Mouse (Mus musculus) embryonic facial prominence, embryonic 10.5 days (tissue): ENCODE data around the gene Galnt18. TPM values are rescaled to one million over a fixed set of nuclear protein-coding genes. Genes with fewer than 3 reads are reported as not detected.

Experiments used
- DNase-seq: peaks from one replicate; pipeline ENCODE4 v3.0.0-alpha.2; 2017; ENCODE audit warnings: low spot score
- H3K27ac ChIP-seq: fragments of 300-500 bp; sonication (generic); replicated peaks from 2 replicates; pipeline ENCODE4 v1.5.1; 2016; ENCODE audit warnings: mild to moderate bottlenecking
- H3K27me3 ChIP-seq: fragments of 300-500 bp; sonication (generic); replicated peaks from 2 replicates; pipeline ENCODE4 v1.6.1; 2016; ENCODE audit warnings: low read depth, mild to moderate bottlenecking; ENCODE audit not compliant: poor library complexity, severe bottlenecking
- H3K36me3 ChIP-seq: fragments of 300-500 bp; sonication (generic); replicated peaks from 2 replicates; pipeline ENCODE4 v1.6.1; 2016; ENCODE audit warnings: mild to moderate bottlenecking, moderate library complexity
- H3K4me1 ChIP-seq: fragments of 300-500 bp; sonication (generic); 2 replicates; pipeline ENCODE4 v1.6.1; 2016
- H3K4me3 ChIP-seq: fragments of 300-500 bp; sonication (generic); 2 replicates; pipeline ENCODE4 v1.5.1; 2016; ENCODE audit warnings: mild to moderate bottlenecking, moderate library complexity
- H3K9me3 ChIP-seq: fragments of 300-500 bp; sonication (generic); 2 replicates; pipeline ENCODE4 v1.6.1; 2016; ENCODE audit warnings: mild to moderate bottlenecking
- WGBS: fragments of 180-500 bp; shearing (Covaris S2); methylation state at CpG from one replicate; pipeline ENCODE4 v1.1.7; 2016; 5-methylcytosine and 5-hydroxymethylcytosine counted together
- polyA plus RNA-seq: library from polyadenylated mRNA; unstranded; fragments of >200 nt; fragmentation: Nextera tagmentation; extraction: Ambion mirVana; gene quantifications from 2 replicates; pipeline ENCODE4 v1.2.1, GENCODE M21; 2016

The Galnt18 gene
- polyA plus RNA-seq, 1 experiment from 2014 or later: 9.9 TPM

GRCm38 (mm10) chr7:111724004-111724403, 55.8 kb downstream of the Galnt18 start:
- DNase-seq: no peak
- Histone ChIP-seq H3K36me3 (no peaks in the 10 kb centered on the region), H3K4me1 (peaks cover 15% of the 10 kb centered on the region; the same call in 1 of the 2 replicates), H3K4me3 (no peak overlapping the region), H3K9me3 (no peaks in the 10 kb centered on the region), H3K27ac (no peak overlapping the region), H3K27me3 (no peaks in the 10 kb centered on the region)
- whole genome bisulfite sequencing: 78% methylated on average over 4 of the region's 4 CpGs

- H3K9me3 ChIP-seq: no peaks in the 10 kb centered on the region
- peaks cover 11% of the 10 kb centered on the region; the same call in 1 of the 2 replicates for H3K4me1 ChIP-seq
Measured at GRCm38 (mm10) chr7:111721308-111721698, 58.5 kb downstream of the Galnt18 start.

GRCm38 (mm10) chr7:111720511-111721307, 59.1 kb downstream of the Galnt18 start:
- 79% methylated on average over 8 of the region's 8 CpGs for WGBS
- Histone ChIP-seq H3K27me3 (no peaks in the 10 kb centered on the region), H3K27ac (no peak overlapping the region; the same call in 1 of the 2 replicates), H3K9me3 (no peaks in the 10 kb centered on the region), H3K4me1 (peaks cover 11% of the 10 kb centered on the region; the same call in 1 of the 2 replicates), H3K4me3 (no peak overlapping the region), H3K36me3 (no peaks in the 10 kb centered on the region)
- DNase-seq: no peak

More at GRCm38 (mm10) chr7:111721308-111721698, 58.5 kb downstream of the Galnt18 start:
- DNase-seq: no peak
- Histone ChIP-seq H3K36me3 (no peaks in the 10 kb centered on the region), H3K4me3 (no peak overlapping the region), H3K27ac (no peak overlapping the region), H3K27me3 (no peaks in the 10 kb centered on the region)
- 81% methylated on average over 5 of the region's 5 CpGs for WGBS

- no peaks in the 10 kb centered on the region for H3K27me3 ChIP-seq
- no peak for DNase-seq
- no peaks in the 10 kb centered on the region for H3K9me3 ChIP-seq
- WGBS: 68% methylated on average over 4 of the region's 4 CpGs
- H3K27ac ChIP-seq: no peak overlapping the region
- H3K4me1 ChIP-seq: peaks cover 11% of the 10 kb centered on the region; the same call in 1 of the 2 replicates
- no peaks in the 10 kb centered on the region for H3K36me3 ChIP-seq
- no peak overlapping the region for H3K4me3 ChIP-seq
Measured at GRCm38 (mm10) chr7:111718900-111719299, 60.9 kb downstream of the Galnt18 start.

GRCm38 (mm10) chr7:111714639-111715360, 65.0 kb downstream of the Galnt18 start:
- Histone ChIP-seq H3K4me3 (no peak overlapping the region), H3K27me3 (no peaks in the 10 kb centered on the region), H3K4me1 (peaks cover under 1% of the 10 kb centered on the region; the same call in 1 of the 2 replicates), H3K36me3 (no peaks in the 10 kb centered on the region), H3K9me3 (no peaks in the 10 kb centered on the region), H3K27ac (no peak overlapping the region)
- DNase-seq: no peak
- WGBS: 82% methylated on average over 5 of the region's 5 CpGs

GRCm38 (mm10) chr7:111713828-111714600, 65.8 kb downstream of the Galnt18 start:
- no peak for DNase-seq
- Histone ChIP-seq H3K27me3 (no peaks in the 10 kb centered on the region), H3K4me3 (no peak overlapping the region), H3K9me3 (no peaks in the 10 kb centered on the region), H3K27ac (no peak overlapping the region), H3K4me1 (no peaks in the 10 kb centered on the region), H3K36me3 (no peaks in the 10 kb centered on the region)
- 78% methylated on average over 3 of the region's 3 CpGs for WGBS

- H3K27ac ChIP-seq: no peak overlapping the region
- no peak for DNase-seq
- H3K4me1 ChIP-seq: no peaks in the 10 kb centered on the region
- WGBS: 80% methylated on average over 4 of the region's 4 CpGs
- no peaks in the 10 kb centered on the region for H3K9me3 ChIP-seq
- H3K27me3 ChIP-seq: no peaks in the 10 kb centered on the region
- no peak overlapping the region for H3K4me3 ChIP-seq
- H3K36me3 ChIP-seq: no peaks in the 10 kb centered on the region
Measured at GRCm38 (mm10) chr7:111712797-111713196, 67.0 kb downstream of the Galnt18 start.

GRCm38 (mm10) chr7:111711045-111711808, 68.5 kb downstream of the Galnt18 start:
- Histone ChIP-seq H3K36me3 (no peaks in the 10 kb centered on the region), H3K27ac (no peak overlapping the region), H3K9me3 (no peaks in the 10 kb centered on the region), H3K4me3 (no peak overlapping the region), H3K27me3 (no peaks in the 10 kb centered on the region), H3K4me1 (no peaks in the 10 kb centered on the region)
- 88% methylated on average over 6 of the region's 6 CpGs for WGBS
- DNase-seq: no peak

- Histone ChIP-seq H3K4me1 (no peaks in the 10 kb centered on the region), H3K9me3 (no peaks in the 10 kb centered on the region), H3K27me3 (no peaks in the 10 kb centered on the region), H3K36me3 (no peaks in the 10 kb centered on the region), H3K4me3 (no peak overlapping the region), H3K27ac (no peak overlapping the region)
- WGBS: 56% methylated on average over 4 of the region's 4 CpGs
- no peak for DNase-seq
Measured at GRCm38 (mm10) chr7:111710311-111710710, 69.5 kb downstream of the Galnt18 start.

- Histone ChIP-seq H3K4me1 (no peaks in the 10 kb centered on the region), H3K9me3 (no peaks in the 10 kb centered on the region), H3K36me3 (no peaks in the 10 kb centered on the region), H3K4me3 (no peak overlapping the region), H3K27ac (no peak overlapping the region), H3K27me3 (no peaks in the 10 kb centered on the region)
- DNase-seq: no peak
- 66% methylated on average over 1 of the region's 1 CpGs for WGBS
Measured at GRCm38 (mm10) chr7:111708563-111708962, 71.2 kb downstream of the Galnt18 start.

GRCm38 (mm10) chr7:111702961-111703360, 76.8 kb downstream of the Galnt18 start:
- WGBS: 94% methylated on average over 2 of the region's 2 CpGs
- no peaks in the 10 kb centered on the region for H3K27me3 ChIP-seq

GRCm38 (mm10) chr7:111701788-111702187, 78.0 kb downstream of the Galnt18 start:
- H3K27ac ChIP-seq: no peak overlapping the region
- no peak for DNase-seq
- H3K4me3 ChIP-seq: no peak overlapping the region
- no peaks in the 10 kb centered on the region for H3K27me3 ChIP-seq
- H3K9me3 ChIP-seq: no peaks in the 10 kb centered on the region
- H3K4me1 ChIP-seq: 0 out of 2 replicates have a peak, but pooled peaks cover 3% of the 10 kb centered on the region
- H3K36me3 ChIP-seq: no peaks in the 10 kb centered on the region

More at GRCm38 (mm10) chr7:111702961-111703360, 76.8 kb downstream of the Galnt18 start:
- Histone ChIP-seq H3K4me1 (0 out of 2 replicates have a peak, but pooled peaks cover 3% of the 10 kb centered on the region), H3K4me3 (no peak overlapping the region), H3K9me3 (no peaks in the 10 kb centered on the region), H3K27ac (no peak overlapping the region), H3K36me3 (no peaks in the 10 kb centered on the region)
- no peak for DNase-seq
